Mouse (Mus musculus) left cerebral cortex, adult 8-10 months (tissue): ENCODE measurements around the gene Ttll12. TPM values are rescaled to one million over a fixed set of nuclear protein-coding genes. Genes with fewer than 3 reads are reported as not detected.

Experiments used
- DNase-seq, 2 experiments: peaks; one replicate each; pipeline ENCODE4 v3.0.0; 2022; ENCODE audit warnings: low spot score in 2 of 2
- total RNA-seq, 4 experiments: library from RNA; stranded (reverse); gene quantifications; 2 replicates each; pipeline ENCODE4 v1.2.4; 2022

Ttll12 gene
- total RNA-seq, 4 experiments from 2014 or later = 9.3 to 10.6 (median 10.0) TPM

GRCm38 (mm10) chr15:83593702-83594512, 1.1 kb downstream of the Ttll12 start:
- DNase-seq = no peak

DNA sequence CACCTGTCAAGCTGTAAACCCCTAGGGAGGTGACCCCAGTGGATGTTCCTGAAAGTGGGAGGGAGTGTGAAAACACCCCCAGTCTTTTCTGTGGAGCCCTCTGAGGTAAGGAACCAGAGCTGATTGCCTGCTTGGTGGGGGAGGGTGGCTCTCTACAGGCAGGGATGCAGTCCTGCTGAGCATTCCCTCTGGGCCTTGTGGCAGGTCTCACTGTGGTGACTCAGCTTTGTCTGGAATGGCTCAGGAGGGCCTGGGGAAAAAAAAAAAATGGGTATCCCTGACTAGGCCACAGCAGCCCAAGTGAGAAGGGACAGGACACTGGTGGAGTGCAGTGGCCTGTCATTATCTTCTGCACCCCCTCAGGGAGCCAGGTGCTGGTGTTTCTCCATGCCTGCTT, 1.8 kb downstream of the Ttll12 start:
- DNase-seq = no peak

DNA sequence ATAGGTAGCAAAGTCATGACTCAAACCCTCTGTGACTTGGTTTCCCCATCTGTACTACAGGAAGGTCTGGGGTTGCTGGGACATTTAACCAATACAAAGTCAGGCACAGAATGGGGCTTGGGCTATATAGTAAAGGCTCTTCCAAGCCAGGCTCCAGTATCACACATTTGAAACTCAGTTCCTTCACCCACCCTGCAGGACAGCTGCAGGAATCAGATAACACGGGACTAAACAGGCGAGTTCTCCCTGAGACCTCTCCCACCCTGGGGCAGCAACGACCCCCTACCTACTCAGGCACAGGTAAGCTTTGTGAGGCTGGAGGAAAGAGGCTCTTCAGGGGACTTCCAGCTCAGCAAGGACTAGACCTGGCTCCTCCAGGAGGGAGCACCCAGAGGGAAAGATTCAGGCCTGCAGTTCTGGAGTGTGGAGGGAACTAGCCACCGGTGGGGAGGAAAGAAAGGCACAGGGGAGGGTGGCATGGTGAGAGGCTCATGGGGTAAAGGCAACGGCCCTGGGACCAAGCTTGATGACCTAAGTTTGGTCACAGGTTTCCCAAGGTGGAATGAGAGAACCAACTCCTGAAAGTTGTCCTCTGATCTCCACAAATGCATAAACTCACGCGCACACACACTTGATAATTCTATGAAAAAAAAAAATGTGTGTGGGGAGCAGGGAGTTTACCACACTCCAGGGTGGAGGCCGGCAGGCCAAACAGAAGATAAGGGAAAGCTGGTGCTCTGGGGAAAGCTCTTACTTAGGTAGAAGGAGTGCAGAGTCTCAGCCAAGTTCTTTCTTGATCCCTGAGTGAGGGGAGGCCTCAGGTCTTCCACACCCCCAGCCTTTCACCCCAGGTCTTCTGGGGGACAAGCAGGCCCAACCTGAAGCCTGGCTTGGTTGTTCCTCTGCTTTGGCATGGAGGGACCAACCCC, 2.4 kb downstream of the Ttll12 start:
- DNase-seq = no peak

DNA sequence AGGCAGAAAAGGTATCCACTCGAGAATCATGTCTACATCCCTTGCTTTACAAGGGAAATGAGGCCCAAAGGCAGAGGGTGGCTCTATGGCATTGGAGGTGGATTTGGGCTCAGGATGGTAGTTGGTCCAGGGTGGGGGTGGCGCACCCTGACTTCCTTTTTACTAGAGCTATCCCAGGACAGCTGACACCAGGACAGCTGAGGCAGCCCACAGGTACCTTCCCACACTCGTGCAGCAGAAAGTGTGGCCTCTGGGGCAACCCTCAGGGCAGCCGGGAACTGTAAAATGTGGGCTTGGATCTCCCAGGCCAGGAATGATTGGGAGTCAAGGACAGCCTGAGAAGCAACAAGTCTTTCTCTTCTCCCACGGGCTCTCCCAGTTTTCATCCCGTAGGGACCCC, 3.2 kb downstream of the Ttll12 start:
- DNase-seq = no peak

DNA sequence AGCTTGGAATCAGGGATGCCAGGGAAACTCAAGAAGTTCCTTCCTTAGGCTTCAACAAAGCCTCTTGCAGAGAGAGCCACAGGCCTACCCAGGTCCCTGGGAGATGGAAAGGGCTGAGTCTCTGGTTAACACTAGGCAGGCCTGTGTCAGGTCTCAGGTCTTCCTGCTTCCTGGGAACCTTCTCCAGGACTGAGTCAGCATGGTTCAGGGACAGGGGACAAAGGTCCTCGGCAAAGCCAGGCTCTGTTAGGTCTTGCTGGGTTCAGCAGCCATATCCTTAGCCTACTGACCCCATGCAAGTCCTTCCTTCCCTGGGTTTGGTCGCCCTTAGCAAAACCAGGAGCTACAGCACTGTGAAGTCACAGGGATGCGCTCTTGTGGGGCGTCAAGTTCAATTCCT, 4.1 kb downstream of the Ttll12 start:
- DNase-seq = no peak

- no peak for DNase-seq
Measured at GRCm38 (mm10) chr15:83584741-83585220, 10.2 kb downstream of the Ttll12 start.

DNA sequence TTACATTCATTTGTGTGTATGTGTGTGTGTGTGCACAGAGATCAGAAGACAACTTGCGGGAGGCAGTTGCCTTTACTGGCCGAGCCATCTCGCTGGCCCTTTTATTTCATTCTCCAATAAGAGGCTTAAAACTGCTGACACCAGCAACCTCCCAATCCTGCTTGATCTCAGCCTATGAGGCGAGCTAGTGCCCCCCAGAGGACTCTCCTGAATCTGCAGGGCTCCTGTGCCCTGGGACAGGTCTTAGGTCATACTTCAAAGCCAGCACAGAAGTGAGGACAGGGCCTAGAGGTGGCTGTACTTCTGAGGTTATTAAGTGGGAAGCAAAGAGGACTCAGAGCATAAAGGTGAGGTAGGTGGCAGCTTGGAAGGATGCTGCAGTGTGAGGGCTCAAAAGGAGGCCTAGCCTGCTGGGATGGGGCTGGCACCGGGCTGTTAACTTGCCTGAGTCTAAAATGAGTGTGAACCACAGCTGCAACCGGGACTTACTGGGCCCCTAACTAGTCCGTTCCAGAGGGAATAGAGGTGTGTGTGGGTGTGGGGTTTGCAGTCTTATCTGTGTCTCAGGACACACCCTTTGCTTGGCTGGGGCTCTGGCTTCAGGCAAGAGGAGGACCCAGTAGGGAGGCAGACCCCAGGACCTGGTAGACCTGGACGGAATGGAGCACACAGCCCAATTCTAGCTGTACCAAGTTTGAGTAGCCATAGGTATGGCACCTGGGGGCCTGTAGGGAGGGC, 11.4 kb downstream of the Ttll12 start:
- no peak for DNase-seq

GRCm38 (mm10) chr15:83582931-83583330, 12.0 kb downstream of the Ttll12 start:
- no peak for DNase-seq

DNA sequence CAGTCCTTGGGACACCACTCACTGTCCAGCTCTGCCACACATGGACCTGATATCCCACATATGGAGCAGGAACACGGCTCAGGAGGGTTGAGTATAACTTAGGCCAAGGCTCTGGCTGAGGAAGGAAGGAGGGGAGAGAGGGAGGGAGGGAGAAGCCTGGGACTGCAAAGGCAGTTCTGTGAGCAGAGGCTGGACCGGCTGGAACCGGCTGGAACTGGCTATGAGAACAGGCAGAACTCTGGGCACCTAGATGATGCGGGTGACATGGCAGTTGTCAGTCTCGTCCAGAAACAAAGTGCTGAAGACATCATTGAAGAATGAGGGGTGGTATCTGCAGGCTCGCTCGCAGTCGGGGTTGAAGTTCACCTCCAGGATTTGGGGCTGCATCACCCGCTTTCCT, 18.3 kb downstream of the Ttll12 start:
- no peak for DNase-seq

DNA sequence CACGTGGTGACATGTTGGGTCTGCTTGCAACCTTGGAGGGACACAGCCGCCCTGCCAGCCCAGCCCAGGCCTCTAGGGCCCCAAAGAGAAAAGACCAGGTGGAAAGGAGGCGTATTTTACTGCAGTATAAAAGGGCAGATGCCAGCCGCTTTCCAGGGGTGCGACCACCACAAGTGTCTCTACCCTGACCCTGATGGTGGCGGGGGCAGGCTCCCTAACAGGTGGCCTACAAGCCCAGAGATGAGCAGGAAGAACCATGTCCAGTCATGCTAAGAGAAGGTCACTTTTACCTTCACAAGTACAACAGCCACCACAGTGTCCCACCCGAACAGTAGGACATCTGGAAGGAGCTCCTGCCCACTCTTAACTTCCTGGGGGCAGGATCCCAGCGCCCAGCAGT, 19.4 kb downstream of the Ttll12 start:
- no peak for DNase-seq

DNA sequence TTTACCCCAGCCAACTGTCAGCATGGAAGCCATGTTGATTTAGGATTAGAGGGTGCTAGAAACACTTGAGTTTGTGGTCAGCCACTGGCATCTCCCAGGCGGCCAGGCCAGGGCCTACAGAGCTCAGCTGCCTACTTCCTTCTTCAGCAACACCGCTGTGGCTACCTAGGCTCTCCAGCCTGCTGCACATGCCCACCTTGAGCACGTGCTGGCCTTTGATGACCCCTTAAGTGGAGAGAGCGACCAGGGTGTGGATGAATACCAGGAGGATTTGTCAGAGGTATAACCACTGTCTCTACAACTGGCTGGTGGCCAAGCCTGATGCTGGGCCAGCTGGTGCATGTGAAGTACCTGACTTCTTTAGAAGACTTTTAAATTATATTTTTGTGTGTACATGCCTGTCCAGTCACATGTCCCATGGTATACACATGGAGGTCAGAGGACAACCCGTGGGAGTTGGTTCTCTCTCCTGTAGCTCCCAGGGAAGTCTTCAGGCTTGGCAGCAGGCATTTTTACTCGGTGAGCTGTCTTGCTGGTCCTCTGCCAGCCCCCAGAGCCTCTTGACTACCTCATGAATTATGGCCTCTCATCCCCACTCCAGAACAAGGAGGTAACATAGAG, 20.1 kb downstream of the Ttll12 start:
- no peak for DNase-seq

GRCm38 (mm10) chr15:83573606-83574005, 21.4 kb downstream of the Ttll12 start:
- DNase-seq = no peak

GRCm38 (mm10) chr15:83572132-83572531, 22.8 kb downstream of the Ttll12 start:
- DNase-seq = no peak

DNA sequence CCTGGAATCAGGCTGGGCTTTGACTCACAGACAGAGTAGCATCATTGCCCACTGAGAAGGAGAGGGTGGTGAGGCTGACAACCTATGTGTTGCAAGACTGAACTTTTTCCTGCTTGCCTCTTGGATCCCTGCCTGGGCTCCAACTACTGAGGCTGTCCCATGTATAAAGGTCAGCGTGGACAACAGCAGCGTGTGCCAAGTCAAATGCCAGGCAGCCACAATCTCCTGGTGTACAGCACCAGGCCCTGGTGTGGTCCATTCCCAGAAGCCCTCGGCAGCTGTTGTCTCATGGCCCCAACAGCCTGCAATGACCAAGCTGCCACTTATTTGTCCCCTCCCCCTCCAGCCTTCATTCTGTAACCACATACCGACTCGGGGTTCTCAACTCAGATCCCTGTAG, 23.3 kb downstream of the Ttll12 start:
- DNase-seq = no peak

GRCm38 (mm10) chr15:83570641-83571040, 24.3 kb downstream of the Ttll12 start:
- no peak for DNase-seq

DNA sequence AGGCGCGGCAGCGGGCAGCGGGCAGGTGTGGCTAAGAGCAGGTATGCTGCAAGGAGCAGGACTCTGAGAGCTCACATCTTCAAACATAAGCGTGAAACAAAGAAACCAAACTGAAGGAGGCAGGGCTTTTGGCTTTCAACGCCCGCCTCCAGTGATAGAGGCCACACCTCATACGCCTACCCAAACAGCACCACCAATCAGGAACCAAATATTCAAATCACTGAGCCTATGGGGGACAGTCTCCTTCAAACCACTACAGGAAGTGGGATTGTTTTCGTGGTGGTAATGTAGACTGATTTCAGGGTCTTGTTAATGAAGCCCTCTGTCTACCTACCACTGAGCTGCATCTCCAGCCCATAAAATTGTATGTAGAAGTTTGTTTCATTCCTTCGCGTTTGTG, 25.3 kb downstream of the Ttll12 start:
- no peak for DNase-seq

DNA sequence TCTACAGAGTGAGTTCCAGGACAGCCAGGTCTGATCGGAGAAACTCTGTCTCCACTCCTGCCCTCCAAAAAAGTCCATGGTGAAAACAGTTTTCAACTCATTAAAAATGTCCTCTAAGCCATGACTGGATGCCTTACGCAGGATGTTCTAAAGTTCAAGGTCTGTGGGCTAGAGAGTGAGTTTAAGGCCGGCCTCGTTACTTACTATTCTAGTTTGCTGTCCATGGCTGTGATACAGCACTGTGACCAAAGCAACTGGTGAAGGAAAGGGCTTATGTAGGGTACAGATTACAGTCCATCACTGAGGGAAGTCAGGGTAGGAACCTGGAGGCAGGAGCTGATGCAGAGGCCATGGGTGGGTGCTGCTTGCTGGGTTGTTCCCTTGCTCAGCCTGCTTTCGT, 26.4 kb downstream of the Ttll12 start:
- DNase-seq = no peak

- DNase-seq = no peak
Measured at GRCm38 (mm10) chr15:83567728-83568127, 27.2 kb downstream of the Ttll12 start.

DNA sequence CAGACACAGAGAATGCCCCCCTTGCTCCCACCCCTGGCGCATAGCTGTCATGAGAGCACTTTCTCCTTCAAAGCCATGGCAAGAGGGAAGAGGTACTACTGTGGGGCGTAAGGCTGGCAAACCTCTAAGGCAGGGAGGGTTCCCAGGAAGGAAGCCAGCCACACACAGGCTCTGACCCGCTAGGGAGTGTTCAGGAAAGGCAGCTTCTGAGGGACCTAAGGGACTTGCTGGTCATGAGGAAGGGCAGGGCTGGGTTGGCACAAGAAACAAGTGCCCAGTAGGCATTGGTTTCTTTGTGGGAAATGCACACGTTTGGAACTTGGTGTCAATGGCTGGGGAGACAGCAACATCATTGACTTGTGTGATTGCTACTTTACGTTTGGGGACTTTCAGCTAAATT, 29.0 kb downstream of the Ttll12 start:
- DNase-seq = no peak

GRCm38 (mm10) chr15:83565434-83565833, 29.5 kb downstream of the Ttll12 start:
- DNase-seq = no peak
